Mouse (Mus musculus): ENCODE measurements around the gene Ppid. TPM values are rescaled to one million over a fixed set of nuclear protein-coding genes. Genes with fewer than 3 reads are reported as not detected.

Ppid gene
- polyA plus RNA-seq (2015; fragmentation: Illumina TruSeq; extraction: RNeasy Lipid Tissue Mini Kit (QIAGEN cat#74804); ENCODE audit: insufficient read depth, low replicate concordance), result 131 TPM

DNA sequence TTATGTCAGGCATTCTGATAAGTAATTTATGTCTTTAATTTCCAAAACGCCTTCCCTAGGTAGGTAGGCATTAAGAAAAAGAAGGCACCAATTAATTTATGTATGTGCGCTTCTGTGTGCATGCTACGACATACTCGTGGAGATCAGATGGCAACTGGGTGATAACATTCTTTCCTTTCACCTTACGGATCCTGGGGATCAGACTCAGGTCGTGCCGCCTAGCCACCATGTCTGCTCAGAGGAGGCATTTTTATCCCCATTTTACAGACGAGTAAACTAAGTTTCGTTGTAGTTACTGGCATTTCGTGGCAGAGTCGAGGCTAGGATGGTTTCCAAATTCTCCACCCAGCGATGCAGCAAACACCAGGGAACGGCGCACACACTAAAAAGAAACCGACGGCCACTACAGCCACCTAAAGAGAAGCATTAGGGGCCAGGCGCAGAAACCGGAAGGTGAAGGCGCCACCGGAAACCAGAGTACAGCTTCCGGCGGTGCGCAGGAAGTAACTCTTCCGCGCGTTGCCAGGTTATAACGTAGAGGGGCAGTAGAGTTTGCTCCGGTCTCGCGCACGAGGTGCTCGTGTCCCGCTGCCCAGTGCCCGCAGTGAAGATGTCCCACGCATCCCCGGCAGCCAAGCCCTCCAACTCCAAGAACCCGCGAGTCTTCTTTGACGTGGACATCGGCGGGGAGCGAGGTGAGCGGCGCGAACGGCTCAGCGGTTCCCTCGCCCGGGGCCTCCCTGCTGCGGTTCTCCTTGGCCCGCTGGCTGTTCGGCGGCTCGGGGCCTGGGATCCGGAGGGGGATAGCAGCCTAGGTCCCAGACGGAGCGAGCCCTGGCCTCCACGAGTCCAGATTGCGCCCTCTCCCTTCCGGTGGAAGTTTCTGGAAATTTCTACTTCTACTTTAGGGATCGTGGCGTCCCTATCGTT is at the start of gene Ppid:
Gene Ppid (plus strand): TSS at position 480 of the 930 bp plus-strand sequence.

GRCm38 (mm10) chr3:79567703-79568362 is 23.3 kb upstream of the Ppid start, which contains the start of gene Fnip2:
Gene Fnip2 (minus strand): TSS chr3:79567796.

GRCm38 (mm10) chr3:79628561-79629415 is 37.6 kb downstream of the Ppid start, which contains the start of gene 4930579G24Rik:
Gene 4930579G24Rik (plus strand): TSS chr3:79629079.

DNA sequence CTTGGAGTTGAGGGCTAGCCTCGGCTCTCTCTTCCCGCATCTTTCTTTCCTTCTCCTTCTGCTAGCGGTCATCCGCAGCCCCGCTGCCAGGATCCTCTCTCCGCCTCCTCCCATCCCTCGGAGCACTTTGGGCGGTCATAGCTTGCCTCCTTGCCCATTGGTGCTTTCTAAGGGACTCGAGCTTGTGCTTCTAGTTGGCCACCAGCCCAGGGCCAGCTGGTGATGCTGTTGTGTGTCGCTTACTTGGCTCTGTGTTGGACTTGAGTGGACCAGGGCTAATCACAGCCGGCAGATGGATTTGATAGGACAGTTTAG is 38.2 kb downstream of the Ppid start, which contains the start of gene Etfdh:
Gene Etfdh (minus strand): TSS at position 85 of the 315 bp plus-strand sequence.

Other genes with a start within 250 kb of the Ppid start
- gene Fnip2, start 23.5 kb upstream of the Ppid start, polyA plus RNA-seq (2015; fragmentation: Illumina TruSeq; extraction: RNeasy Lipid Tissue Mini Kit (QIAGEN cat#74804); ENCODE audit: insufficient read depth, low replicate concordance), result 7.5 TPM
- gene 4930579G24Rik, start 37.7 kb downstream of the Ppid start, polyA plus RNA-seq (2015; fragmentation: Illumina TruSeq; extraction: RNeasy Lipid Tissue Mini Kit (QIAGEN cat#74804); ENCODE audit: insufficient read depth, low replicate concordance), result 3.8 TPM
- gene Etfdh, start 38.2 kb downstream of the Ppid start, polyA plus RNA-seq (2015; fragmentation: Illumina TruSeq; extraction: RNeasy Lipid Tissue Mini Kit (QIAGEN cat#74804); ENCODE audit: insufficient read depth, low replicate concordance), result 40.8 TPM
- 2.3 TPM for gene Rxfp1, start 146.5 kb downstream of the Ppid start, polyA plus RNA-seq (2015; fragmentation: Illumina TruSeq; extraction: RNeasy Lipid Tissue Mini Kit (QIAGEN cat#74804); ENCODE audit: insufficient read depth, low replicate concordance)